Mouse (Mus musculus): ENCODE data around the gene Nenf. TPM values are rescaled to one million over a fixed set of nuclear protein-coding genes. Genes with fewer than 3 reads are reported as not detected.
A peak's percentile ranks its signal among the peaks of the same experiment; 100 is the strongest.

Nenf gene
- polyA plus RNA-seq, 1 experiment from 2014 or later, result 25.5 TPM

DNA sequence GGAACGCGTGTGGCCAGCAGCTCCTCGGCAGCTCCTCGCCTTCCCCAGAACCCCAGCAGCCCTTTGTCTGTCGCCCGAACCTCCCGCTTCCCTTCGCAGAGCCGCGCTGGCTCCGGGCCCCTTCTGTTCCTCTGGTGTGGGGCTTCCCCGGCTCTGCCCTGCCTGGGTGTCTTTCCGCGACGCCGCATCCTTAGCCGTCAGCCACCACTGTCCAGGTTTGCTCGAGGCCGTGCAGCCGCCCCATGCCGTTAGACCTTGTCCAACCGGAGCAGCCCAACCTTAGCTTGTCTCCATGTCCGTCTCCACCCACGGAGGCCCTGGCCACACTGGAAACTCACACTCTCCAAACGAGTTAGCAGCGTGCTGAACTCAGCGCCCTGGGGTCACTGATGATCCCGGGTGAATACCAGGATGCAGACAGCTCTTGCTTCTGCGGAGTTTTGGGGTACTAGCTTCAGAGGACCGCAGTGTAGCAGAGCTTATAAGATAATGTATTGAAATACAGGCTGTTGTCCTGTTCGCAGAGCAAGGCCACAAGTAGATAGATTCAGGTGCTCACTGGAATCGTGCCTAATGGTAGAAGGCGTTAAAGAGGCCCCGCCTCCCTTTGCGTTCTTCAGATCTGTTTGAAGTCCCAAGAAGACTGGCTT, 8.4 kb upstream of the Nenf start:
- H3K27ac ChIP-seq (ENCODE audit: low read length), result peak overlapping the region; percentile 75
- no peaks in the 10 kb centered on the region for H3K27me3 ChIP-seq (ENCODE audit: control insufficient read depth, insufficient read depth, low read depth, low read length)
- peak; percentile 46 for ATAC-seq (ENCODE audit: low read depth)
- under 1% methylated on average over 35 of the region's 35 CpGs for WGBS (ENCODE audit: insufficient replicate concordance)
- H3K9ac ChIP-seq (ENCODE audit: low read depth, low read length), result peak overlapping the region; percentile 88
- peaks cover 36% of the 10 kb centered on the region for H3K4me1 ChIP-seq (ENCODE audit: control insufficient read depth, low read depth, low read length)
- H3K9me3 ChIP-seq (replicated peaks; ENCODE audit: control insufficient read depth, low read length), result no peaks in the 10 kb centered on the region
- H3K4me3 ChIP-seq (ENCODE audit: low read depth, low read length), result peak overlapping the region; percentile 90
- H3K4me2 ChIP-seq (ENCODE audit: low read depth, low read length), result peak overlapping the region; percentile 99
- no peaks in the 10 kb centered on the region for H3K36me3 ChIP-seq (ENCODE audit: control insufficient read depth, insufficient read depth)

DNA sequence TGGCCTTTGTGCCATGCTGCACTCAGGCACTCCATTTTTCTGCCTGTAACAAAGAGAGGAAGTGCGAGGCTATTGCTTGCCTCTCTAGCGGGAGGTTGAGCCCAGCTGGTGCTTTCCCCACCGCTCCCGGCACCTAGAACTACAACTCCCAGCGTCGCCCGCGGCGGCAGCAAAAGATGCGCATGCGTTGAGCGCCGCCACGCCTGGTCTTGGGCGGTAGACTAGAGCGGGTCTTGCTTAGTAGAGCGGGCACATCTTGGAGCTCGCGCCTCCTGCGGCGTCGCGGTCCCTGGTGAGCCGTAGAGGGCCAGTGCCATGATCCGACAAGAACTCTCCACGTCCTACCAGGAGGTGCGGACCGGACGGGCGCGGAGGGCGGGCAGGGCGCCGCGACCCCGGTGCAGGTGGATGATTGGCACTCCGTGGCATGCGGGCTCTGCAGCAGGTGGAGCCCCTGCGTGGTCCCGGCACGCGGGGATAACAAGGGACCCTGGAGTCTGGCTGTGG, 7.8 kb upstream of the Nenf start, which contains the start of gene Tmem206:
Tmem206 (plus strand) TSS at position 187 of the 507 bp plus-strand sequence.
- Histone ChIP-seq H3K4me1 (ENCODE audit: control insufficient read depth, low read depth, low read length) (peaks cover 36% of the 10 kb centered on the region), H3K36me3 (ENCODE audit: control insufficient read depth, insufficient read depth) (no peaks in the 10 kb centered on the region), H3K27ac (ENCODE audit: low read length) (peak within 1 kb of the TSS; percentile 75), H3K4me3 (ENCODE audit: low read depth, low read length) (peak within 1 kb of the TSS; percentile 90), H3K9ac (ENCODE audit: low read depth, low read length) (peak within 1 kb of the TSS; percentile 88), H3K4me2 (ENCODE audit: low read depth, low read length) (peak within 1 kb of the TSS; percentile 99), H3K9me3 (replicated peaks; ENCODE audit: control insufficient read depth, low read length) (no peaks in the 10 kb centered on the region), H3K27me3 (ENCODE audit: control insufficient read depth, insufficient read depth, low read depth, low read length) (no peaks in the 10 kb centered on the region)
- under 1% methylated on average over 42 of the region's 42 CpGs for WGBS (ENCODE audit: insufficient replicate concordance)
- ATAC-seq (ENCODE audit: low read depth), result peak; percentile 96

DNA sequence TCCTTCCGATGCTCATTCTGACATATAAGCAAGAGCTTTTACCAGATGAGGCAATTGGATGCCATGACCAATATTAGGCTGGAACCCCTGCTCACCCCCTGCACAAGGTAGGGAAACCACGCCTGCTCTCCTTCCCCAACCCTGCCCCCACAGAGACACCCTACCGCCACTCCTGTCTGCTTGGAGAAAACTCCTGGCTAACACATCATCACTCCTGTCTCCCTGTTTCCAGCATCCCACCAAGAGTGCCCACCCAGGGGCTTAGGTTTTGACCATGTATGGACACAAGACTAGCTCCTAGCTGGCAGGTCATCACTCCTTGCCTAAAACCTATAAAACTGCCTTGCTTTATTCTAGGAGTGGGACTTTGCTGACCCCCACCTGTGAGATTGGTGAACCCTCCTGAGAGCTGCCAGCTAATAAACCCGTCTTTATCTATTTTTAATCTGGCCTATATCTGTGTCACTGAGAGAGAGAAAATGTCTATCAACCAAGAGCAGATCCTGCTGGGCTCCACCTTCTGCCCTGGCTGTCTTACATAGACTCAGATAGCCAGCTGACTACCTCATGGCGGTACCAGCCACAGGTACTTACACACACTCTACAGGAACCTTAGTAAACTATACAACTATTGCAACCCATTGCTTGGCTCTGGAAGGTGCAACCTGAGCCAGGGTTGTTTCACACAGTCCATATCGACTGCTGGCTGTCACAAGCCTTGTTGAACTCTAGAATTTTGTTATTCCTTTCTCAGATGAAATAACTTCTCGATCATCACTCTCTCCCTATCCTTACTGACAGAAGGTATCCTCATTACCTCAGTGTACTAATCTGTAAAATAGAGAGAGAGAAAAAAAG, 7.0 kb upstream of the Nenf start:
- ATAC-seq (ENCODE audit: low read depth), result peak; percentile 65
- Histone ChIP-seq H3K9ac (ENCODE audit: low read depth, low read length) (peak overlapping the region; percentile 54), H3K4me1 (ENCODE audit: control insufficient read depth, low read depth, low read length) (peaks cover 36% of the 10 kb centered on the region), H3K27me3 (ENCODE audit: control insufficient read depth, insufficient read depth, low read depth, low read length) (no peaks in the 10 kb centered on the region), H3K27ac (ENCODE audit: low read length) (peak overlapping the region; percentile 9; the same call in 1 of the 2 replicates), H3K9me3 (replicated peaks; ENCODE audit: control insufficient read depth, low read length) (no peaks in the 10 kb centered on the region), H3K4me3 (ENCODE audit: low read depth, low read length) (peak overlapping the region; percentile 90), H3K36me3 (ENCODE audit: control insufficient read depth, insufficient read depth) (no peaks in the 10 kb centered on the region), H3K4me2 (ENCODE audit: low read depth, low read length) (peak overlapping the region; percentile 99)
- 51% methylated on average over 7 of the region's 7 CpGs for WGBS (ENCODE audit: insufficient replicate concordance)

DNA sequence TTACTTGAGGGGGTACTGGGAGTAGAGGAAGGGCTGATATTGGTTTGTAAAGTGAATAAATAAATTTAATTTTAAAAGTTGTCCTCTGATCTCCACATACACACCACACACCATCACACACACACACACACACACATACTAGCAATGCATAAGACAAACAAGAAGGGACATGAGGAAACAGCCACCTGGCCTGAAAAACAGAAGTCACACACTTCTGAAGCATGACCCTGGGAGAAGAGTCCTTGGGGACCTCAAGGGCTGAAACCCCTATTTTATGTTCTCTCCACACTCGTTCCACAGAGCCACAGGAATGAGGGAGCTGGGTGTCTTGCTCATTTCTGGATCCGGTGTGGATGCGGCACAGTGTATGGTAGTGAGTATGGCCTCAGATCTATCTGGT, 5.4 kb upstream of the Nenf start:
- H3K9me3 ChIP-seq (replicated peaks; ENCODE audit: control insufficient read depth, low read length), result no peaks in the 10 kb centered on the region
- H3K4me2 ChIP-seq (ENCODE audit: low read depth, low read length), result no peak overlapping the region
- WGBS (ENCODE audit: insufficient replicate concordance), result 80% methylated on average over 3 of the region's 3 CpGs
- no peak overlapping the region for H3K27ac ChIP-seq (ENCODE audit: low read length)
- H3K36me3 ChIP-seq (ENCODE audit: control insufficient read depth, insufficient read depth), result no peaks in the 10 kb centered on the region
- no peak overlapping the region for H3K4me3 ChIP-seq (ENCODE audit: low read depth, low read length)
- H3K27me3 ChIP-seq (ENCODE audit: control insufficient read depth, insufficient read depth, low read depth, low read length), result no peaks in the 10 kb centered on the region
- peaks cover 43% of the 10 kb centered on the region for H3K4me1 ChIP-seq (ENCODE audit: control insufficient read depth, low read depth, low read length)
- no peak for ATAC-seq (ENCODE audit: low read depth)
- H3K9ac ChIP-seq (ENCODE audit: low read depth, low read length), result no peak overlapping the region

DNA sequence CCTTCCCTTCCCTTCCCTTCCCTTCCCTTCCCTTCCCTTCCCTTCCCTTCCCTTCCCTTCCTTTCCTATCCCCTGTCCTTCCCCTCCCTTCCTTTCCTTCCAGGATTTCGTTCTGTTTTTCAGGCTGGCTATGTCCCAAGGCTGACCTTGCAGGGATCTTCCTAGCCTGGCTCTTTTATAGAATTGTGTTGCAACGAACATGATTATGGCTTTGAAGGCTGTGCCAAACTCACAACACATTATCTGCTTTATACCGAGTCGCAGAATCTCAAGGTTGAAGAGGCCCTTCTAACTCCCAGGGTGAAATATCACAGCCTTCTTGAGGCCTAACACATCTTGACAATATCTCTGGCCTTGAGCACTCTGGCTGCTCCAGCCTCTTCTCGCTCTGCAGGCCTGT, 692 bp upstream of the Nenf start:
- Histone ChIP-seq H3K4me3 (ENCODE audit: low read depth, low read length) (no peak overlapping the region), H3K27me3 (ENCODE audit: control insufficient read depth, insufficient read depth, low read depth, low read length) (no peaks in the 10 kb centered on the region), H3K9ac (ENCODE audit: low read depth, low read length) (no peak overlapping the region), H3K4me2 (ENCODE audit: low read depth, low read length) (peak overlapping the region; percentile 88), H3K4me1 (ENCODE audit: control insufficient read depth, low read depth, low read length) (peaks cover 17% of the 10 kb centered on the region), H3K36me3 (ENCODE audit: control insufficient read depth, insufficient read depth) (no peaks in the 10 kb centered on the region), H3K9me3 (replicated peaks; ENCODE audit: control insufficient read depth, low read length) (no peaks in the 10 kb centered on the region), H3K27ac (ENCODE audit: low read length) (peak overlapping the region; percentile 68)
- WGBS (ENCODE audit: insufficient replicate concordance), result 51% methylated on average over 5 of the region's 5 CpGs
- ATAC-seq (ENCODE audit: low read depth), result no peak

DNA sequence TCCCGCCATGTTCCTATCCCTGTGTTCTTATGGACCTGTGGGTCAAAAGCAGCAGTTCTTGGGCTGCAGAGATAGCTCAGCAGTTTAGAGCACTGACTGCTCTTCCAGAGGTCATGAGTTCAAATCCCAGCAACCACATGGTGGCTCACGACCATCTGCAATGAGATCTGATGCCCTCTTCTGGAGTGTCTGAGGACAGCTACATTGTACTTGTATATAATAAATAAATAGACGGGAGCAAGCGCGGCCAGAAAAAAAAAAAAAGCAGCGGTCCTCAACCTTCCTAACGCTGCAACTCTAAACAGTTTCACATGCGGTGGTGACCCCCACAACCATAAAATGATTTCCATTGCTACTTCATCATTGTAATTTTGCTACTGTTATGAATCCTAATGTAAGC, 1.2 kb downstream of the Nenf start:
- H3K4me2 ChIP-seq (ENCODE audit: low read depth, low read length), result peak overlapping the region; percentile 88; the same call in 1 of the 2 replicates
- 81% methylated on average over 8 of the region's 8 CpGs for WGBS (ENCODE audit: insufficient replicate concordance)
- H3K36me3 ChIP-seq (ENCODE audit: control insufficient read depth, insufficient read depth), result no peaks in the 10 kb centered on the region
- ATAC-seq (ENCODE audit: low read depth), result no peak
- H3K4me1 ChIP-seq (ENCODE audit: control insufficient read depth, low read depth, low read length), result peaks cover 20% of the 10 kb centered on the region
- no peak overlapping the region; the same call in 1 of the 2 replicates for H3K27ac ChIP-seq (ENCODE audit: low read length)
- H3K4me3 ChIP-seq (ENCODE audit: low read depth, low read length), result no peak overlapping the region; the same call in 1 of the 2 replicates
- H3K9ac ChIP-seq (ENCODE audit: low read depth, low read length), result no peak overlapping the region
- no peaks in the 10 kb centered on the region for H3K9me3 ChIP-seq (replicated peaks; ENCODE audit: control insufficient read depth, low read length)
- no peaks in the 10 kb centered on the region for H3K27me3 ChIP-seq (ENCODE audit: control insufficient read depth, insufficient read depth, low read depth, low read length)

DNA sequence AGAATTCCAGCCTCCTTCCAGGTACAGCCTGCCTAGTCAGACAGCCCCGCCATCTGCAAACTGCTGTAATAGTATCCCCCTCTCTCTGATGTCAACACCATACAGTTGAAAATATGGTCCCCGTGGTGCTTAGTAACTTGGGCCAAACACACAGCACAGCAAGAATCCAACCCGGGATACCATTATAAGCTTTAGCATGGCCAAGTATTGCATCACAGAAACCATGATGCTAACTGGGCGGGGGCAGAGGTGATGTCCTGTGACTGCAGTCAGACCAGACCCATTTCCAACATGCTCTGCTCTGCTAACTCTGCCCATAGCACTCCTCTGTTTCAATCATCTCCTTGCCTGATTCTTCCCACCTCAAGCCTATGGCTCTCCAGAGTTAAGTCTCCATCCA, 4.1 kb downstream of the Nenf start:
- Histone ChIP-seq H3K36me3 (ENCODE audit: control insufficient read depth, insufficient read depth) (no peaks in the 10 kb centered on the region), H3K9me3 (replicated peaks; ENCODE audit: control insufficient read depth, low read length) (no peaks in the 10 kb centered on the region), H3K4me1 (ENCODE audit: control insufficient read depth, low read depth, low read length) (peaks cover 14% of the 10 kb centered on the region), H3K9ac (ENCODE audit: low read depth, low read length) (no peak overlapping the region), H3K27ac (ENCODE audit: low read length) (no peak overlapping the region), H3K4me2 (ENCODE audit: low read depth, low read length) (no peak overlapping the region), H3K27me3 (ENCODE audit: control insufficient read depth, insufficient read depth, low read depth, low read length) (no peaks in the 10 kb centered on the region), H3K4me3 (ENCODE audit: low read depth, low read length) (no peak overlapping the region)
- no peak for ATAC-seq (ENCODE audit: low read depth)
- 64% methylated on average over 4 of the region's 4 CpGs for WGBS (ENCODE audit: insufficient replicate concordance)

DNA sequence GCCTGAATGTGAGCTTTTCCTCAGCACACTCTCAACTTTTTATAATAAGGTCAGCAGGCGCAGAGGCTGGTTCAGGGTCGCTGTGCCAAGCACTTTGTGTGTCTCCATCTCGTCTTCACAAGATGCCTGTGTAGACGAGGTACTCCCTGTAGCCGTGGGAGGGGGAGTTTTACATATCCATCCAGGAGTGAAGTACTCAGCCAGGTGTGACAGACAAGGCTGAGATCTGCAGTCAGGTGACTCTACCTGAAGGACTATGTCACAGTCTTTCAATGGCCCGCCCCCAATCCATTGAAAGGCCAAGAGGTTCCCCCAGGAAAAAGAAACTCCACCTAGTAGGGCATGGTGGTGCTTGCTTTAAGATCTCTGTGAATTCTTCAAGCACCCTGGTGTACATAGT, 4.8 kb downstream of the Nenf start:
- ATAC-seq (ENCODE audit: low read depth), result no peak
- H3K27me3 ChIP-seq (ENCODE audit: control insufficient read depth, insufficient read depth, low read depth, low read length), result no peaks in the 10 kb centered on the region
- peak overlapping the region; percentile 72 for H3K4me2 ChIP-seq (ENCODE audit: low read depth, low read length)
- no peaks in the 10 kb centered on the region for H3K36me3 ChIP-seq (ENCODE audit: control insufficient read depth, insufficient read depth)
- H3K9me3 ChIP-seq (replicated peaks; ENCODE audit: control insufficient read depth, low read length), result no peaks in the 10 kb centered on the region
- H3K27ac ChIP-seq (ENCODE audit: low read length), result no peak overlapping the region
- H3K4me3 ChIP-seq (ENCODE audit: low read depth, low read length), result peak overlapping the region; percentile 69
- peak overlapping the region; percentile 63; the same call in 1 of the 2 replicates for H3K9ac ChIP-seq (ENCODE audit: low read depth, low read length)
- H3K4me1 ChIP-seq (ENCODE audit: control insufficient read depth, low read depth, low read length), result peaks cover 10% of the 10 kb centered on the region
- 60% methylated on average over 6 of the region's 6 CpGs for WGBS (ENCODE audit: insufficient replicate concordance)

Measured in liver, embryonic 16.5 days (tissue).